Mouse (Mus musculus): ENCODE results near the gene Platr25. TPM values are rescaled to one million over a fixed set of nuclear protein-coding genes. Genes with fewer than 3 reads are reported as not detected.
"Not testable (repeated sequence)": the region's sequence is repeated elsewhere in the genome, so short reads cannot be mapped to it uniquely, and the experiment has no call there.

Platr25 gene
- 26.0 and 30.7 TPM in 2 replicates for polyA plus RNA-seq (2014; fragmentation: Nextera tagmentation; extraction: Ambion mirVana)

GRCm38 (mm10) chr13:62760432-62761415 lies at the start of gene Platr25:
TSS of gene Platr25 (minus strand) at chr13:62760709.
- not testable (repeated sequence) for H3K27me3 ChIP-seq (replicated peaks; ENCODE audit: control insufficient read depth, insufficient read depth, low read length); H3K4me1 ChIP-seq (replicated peaks; ENCODE audit: control insufficient read depth, insufficient read depth, low read length); H3K9me3 ChIP-seq (ENCODE audit: control insufficient read depth, low read length); H3K27ac ChIP-seq (ENCODE audit: low read depth); H3K36me3 ChIP-seq (ENCODE audit: control insufficient read depth, insufficient read depth, low read length)
- peak; percentile 85 for DNase-seq (ENCODE audit: low spot score)
- Histone ChIP-seq H3K9ac (ENCODE audit: low read length) (peak within 1 kb of the TSS; percentile 38), H3K4me3 (ENCODE audit: low read depth, low read length) (peak within 1 kb of the TSS; percentile 49), H3K4me2 (ENCODE audit: low read length) (peak within 1 kb of the TSS; percentile 43)
- peak; percentile 90 for ATAC-seq (replicated peaks; ENCODE audit: low FRiP score, low TSS enrichment, low read depth)
- 9% methylated on average over 20 of the region's 20 CpGs for whole genome bisulfite sequencing

DNA sequence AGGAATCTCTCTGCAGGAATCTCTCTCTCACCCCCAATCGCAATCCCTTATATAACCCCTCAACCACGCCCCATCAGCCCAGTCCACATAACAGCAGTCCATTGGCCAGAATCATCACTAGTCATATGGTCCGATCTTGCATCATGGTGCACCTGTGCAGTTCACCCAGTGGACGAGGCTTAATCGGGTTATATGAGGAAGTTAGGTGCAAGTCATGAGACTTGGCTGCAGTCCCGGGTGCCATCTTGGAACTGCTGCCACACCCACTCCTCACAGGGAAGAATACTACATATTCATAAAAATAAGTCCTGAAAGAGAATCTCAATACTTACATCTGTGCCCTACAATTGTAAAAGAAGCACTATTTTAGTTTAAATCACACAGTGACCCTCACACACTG lies 47.5 kb upstream of the Platr25 start:
- H3K9ac ChIP-seq (ENCODE audit: low read length); H3K27ac ChIP-seq (ENCODE audit: low read depth); H3K4me3 ChIP-seq (ENCODE audit: low read depth, low read length); H3K4me2 ChIP-seq (ENCODE audit: low read length); H3K36me3 ChIP-seq (ENCODE audit: control insufficient read depth, insufficient read depth, low read length); H3K4me1 ChIP-seq (replicated peaks; ENCODE audit: control insufficient read depth, insufficient read depth, low read length); H3K9me3 ChIP-seq (ENCODE audit: control insufficient read depth, low read length); DNase-seq (ENCODE audit: low spot score); H3K27me3 ChIP-seq (replicated peaks; ENCODE audit: control insufficient read depth, insufficient read depth, low read length); ATAC-seq (replicated peaks; ENCODE audit: low FRiP score, low TSS enrichment, low read depth): not testable (repeated sequence)
- 92% methylated on average over 6 of the region's 6 CpGs for WGBS

DNA sequence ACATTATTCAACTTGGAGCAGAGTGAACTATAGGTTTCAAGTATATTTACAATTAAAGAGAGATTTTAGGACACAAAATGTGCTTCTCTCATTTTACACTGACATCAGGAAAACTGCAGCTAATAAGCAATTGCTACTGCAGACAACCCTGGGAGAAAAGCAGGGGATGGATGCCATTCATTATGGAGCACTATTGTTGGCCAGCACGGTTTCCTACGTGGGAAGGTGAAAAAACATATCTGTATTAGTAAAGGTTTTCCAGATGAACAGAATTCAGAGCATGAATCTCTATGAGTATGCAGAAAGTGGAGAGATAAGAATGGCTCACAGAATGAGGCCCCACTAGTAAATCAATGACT lies 25.6 kb upstream of the Platr25 start:
- H3K9me3 ChIP-seq (ENCODE audit: control insufficient read depth, low read length); H3K4me1 ChIP-seq (replicated peaks; ENCODE audit: control insufficient read depth, insufficient read depth, low read length); DNase-seq (ENCODE audit: low spot score); H3K9ac ChIP-seq (ENCODE audit: low read length); H3K27ac ChIP-seq (ENCODE audit: low read depth); H3K36me3 ChIP-seq (ENCODE audit: control insufficient read depth, insufficient read depth, low read length); H3K27me3 ChIP-seq (replicated peaks; ENCODE audit: control insufficient read depth, insufficient read depth, low read length): not testable (repeated sequence)
- ATAC-seq (replicated peaks; ENCODE audit: low FRiP score, low TSS enrichment, low read depth) = 0 out of 2 replicates have a peak, but pooled peaks have one; percentile 36
- Histone ChIP-seq H3K4me3 (ENCODE audit: low read depth, low read length) (peak overlapping the region; percentile 50), H3K4me2 (ENCODE audit: low read length) (peak overlapping the region; percentile 36; the same call in 1 of the 2 replicates)
- 40% methylated on average over 2 of the region's 2 CpGs for WGBS

DNA sequence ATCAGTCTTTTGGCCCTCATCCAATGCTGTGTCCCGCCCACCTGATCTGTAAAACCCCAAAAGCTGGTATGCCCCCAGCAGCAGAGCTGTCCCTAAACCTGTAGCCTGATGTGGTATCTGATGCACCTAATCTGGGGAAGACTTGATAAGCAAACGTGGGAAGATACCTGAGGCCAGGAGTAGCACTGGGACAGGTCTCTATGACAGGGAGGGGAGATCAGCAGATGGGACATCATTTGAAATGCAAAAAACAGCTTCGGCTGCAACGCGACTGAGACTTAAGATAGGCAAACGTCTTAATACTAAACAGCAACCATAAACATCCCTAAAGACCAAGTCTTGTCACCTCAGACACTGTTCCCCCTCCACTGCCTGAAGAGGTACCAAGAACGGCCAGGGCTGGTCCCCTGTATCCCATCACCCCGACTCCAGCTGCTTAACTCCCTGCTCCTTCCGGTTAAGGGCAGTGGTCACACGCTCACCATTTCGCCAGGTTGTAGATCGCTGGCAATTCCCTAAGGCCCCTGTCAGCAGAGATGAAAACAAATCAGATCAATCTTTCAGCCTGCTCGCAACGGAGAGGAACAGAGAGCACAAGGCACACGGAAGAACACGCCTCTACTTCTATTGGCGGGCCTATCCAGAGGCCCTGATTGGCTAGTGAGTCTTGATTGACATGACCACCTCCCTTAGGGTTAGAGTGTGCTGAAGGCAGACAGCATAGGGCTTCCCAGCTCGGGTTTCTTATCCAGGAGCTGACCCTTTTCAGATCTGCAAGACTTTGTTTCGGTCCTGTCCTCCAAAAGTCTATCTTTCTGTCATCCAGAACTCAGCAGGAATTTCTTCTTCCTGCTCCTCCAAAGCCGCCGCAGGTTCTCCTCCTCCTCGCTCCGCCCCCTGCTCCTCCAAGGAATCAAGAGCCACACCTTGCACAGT lies 25.0 kb upstream of the Platr25 start, which contains the start of gene Gm5141:
Gm5141 (minus strand) TSS at position 610 of the 936 bp plus-strand sequence.
- H3K27ac ChIP-seq (ENCODE audit: low read depth); H3K27me3 ChIP-seq (replicated peaks; ENCODE audit: control insufficient read depth, insufficient read depth, low read length); H3K9me3 ChIP-seq (ENCODE audit: control insufficient read depth, low read length); H3K36me3 ChIP-seq (ENCODE audit: control insufficient read depth, insufficient read depth, low read length); H3K4me1 ChIP-seq (replicated peaks; ENCODE audit: control insufficient read depth, insufficient read depth, low read length): not testable (repeated sequence)
- 9% methylated on average over 18 of the region's 23 CpGs for WGBS
- DNase-seq (ENCODE audit: low spot score) (peak; percentile 71), ATAC-seq (replicated peaks; ENCODE audit: low FRiP score, low TSS enrichment, low read depth) (peak; percentile 99)
- H3K4me3 ChIP-seq (ENCODE audit: low read depth, low read length) = peak within 1 kb of the TSS; percentile 50
- H3K9ac ChIP-seq (ENCODE audit: low read length) = peak within 1 kb of the TSS; percentile 50
- peak within 1 kb of the TSS; percentile 71 for H3K4me2 ChIP-seq (ENCODE audit: low read length)

DNA sequence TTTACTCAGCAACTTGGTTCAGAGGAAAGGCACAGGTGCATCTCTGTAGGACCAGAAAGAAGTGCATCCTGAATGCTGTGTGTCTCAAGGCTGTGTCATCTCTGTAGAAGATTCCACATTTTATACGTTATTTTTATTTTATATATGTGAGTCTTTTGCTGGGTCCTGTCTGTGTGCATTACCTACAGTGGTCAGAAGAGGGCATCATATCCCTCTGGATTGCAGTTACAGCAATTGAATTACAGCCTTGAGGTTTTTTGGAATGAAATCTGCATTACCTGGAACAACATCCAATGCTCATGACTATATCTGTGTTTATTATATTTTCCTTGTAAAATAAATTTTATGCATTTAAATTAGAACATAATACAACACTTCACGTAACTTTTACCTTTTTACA lies 3.3 kb upstream of the Platr25 start:
- not testable (repeated sequence) for H3K9ac ChIP-seq (ENCODE audit: low read length); H3K4me1 ChIP-seq (replicated peaks; ENCODE audit: control insufficient read depth, insufficient read depth, low read length); H3K36me3 ChIP-seq (ENCODE audit: control insufficient read depth, insufficient read depth, low read length); H3K9me3 ChIP-seq (ENCODE audit: control insufficient read depth, low read length); H3K4me3 ChIP-seq (ENCODE audit: low read depth, low read length); H3K4me2 ChIP-seq (ENCODE audit: low read length); H3K27ac ChIP-seq (ENCODE audit: low read depth); ATAC-seq (replicated peaks; ENCODE audit: low FRiP score, low TSS enrichment, low read depth); H3K27me3 ChIP-seq (replicated peaks; ENCODE audit: control insufficient read depth, insufficient read depth, low read length)
- peak; percentile 54 for DNase-seq (ENCODE audit: low spot score)
- 77% methylated on average over 2 of the region's 2 CpGs for WGBS

DNA sequence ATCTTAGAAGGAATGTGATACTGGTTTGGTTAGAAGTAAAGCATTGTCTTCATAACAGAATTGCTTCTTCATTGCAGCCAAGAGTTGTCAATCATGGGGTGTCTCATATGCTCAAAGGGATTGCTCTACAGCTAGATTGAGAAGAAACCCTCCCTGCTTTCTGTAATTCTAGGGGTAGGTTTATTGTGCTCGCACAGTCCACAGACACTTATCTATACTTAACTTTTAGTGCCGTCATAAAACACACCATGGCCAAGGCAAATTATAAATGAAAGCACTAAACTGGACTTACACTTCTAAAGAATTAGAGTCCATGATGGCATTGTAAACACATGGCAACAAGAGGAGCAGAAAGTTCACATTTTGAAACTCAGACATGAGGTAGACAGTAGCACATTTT lies 27.2 kb downstream of the Platr25 start:
- H3K27me3 ChIP-seq (replicated peaks; ENCODE audit: control insufficient read depth, insufficient read depth, low read length) = no peaks in the 10 kb centered on the region
- ATAC-seq (replicated peaks; ENCODE audit: low FRiP score, low TSS enrichment, low read depth) = no peak

DNA sequence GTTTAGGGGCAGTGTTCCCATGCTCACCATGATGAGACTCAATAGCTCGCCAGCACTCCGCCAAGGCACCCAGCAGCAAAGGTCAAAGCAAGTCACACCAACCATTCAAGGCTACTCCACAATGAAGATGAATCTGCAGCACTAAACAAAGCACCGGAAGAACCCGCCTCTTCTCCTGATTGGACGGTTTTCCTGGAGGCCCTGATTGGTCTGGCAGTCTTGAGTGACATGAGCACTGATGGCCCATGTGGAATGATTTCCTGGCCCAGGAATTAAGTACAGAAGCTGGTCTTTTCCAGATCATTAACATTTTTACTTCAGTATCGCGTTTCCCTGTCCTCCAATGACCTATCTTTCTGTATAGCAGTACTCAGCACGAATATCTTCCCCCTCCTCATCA lies 47.9 kb downstream of the Platr25 start:
- not testable (repeated sequence) for H3K27ac ChIP-seq (ENCODE audit: low read depth); H3K4me3 ChIP-seq (ENCODE audit: low read depth, low read length); H3K9me3 ChIP-seq (ENCODE audit: control insufficient read depth, low read length); DNase-seq (ENCODE audit: low spot score); H3K4me2 ChIP-seq (ENCODE audit: low read length); H3K36me3 ChIP-seq (ENCODE audit: control insufficient read depth, insufficient read depth, low read length); H3K27me3 ChIP-seq (replicated peaks; ENCODE audit: control insufficient read depth, insufficient read depth, low read length); ATAC-seq (replicated peaks; ENCODE audit: low FRiP score, low TSS enrichment, low read depth); H3K9ac ChIP-seq (ENCODE audit: low read length); H3K4me1 ChIP-seq (replicated peaks; ENCODE audit: control insufficient read depth, insufficient read depth, low read length)
- WGBS = 93% methylated on average over 8 of the region's 8 CpGs

More for the DNA sequence above, 27.2 kb downstream of the Platr25 start:
- H3K4me2 ChIP-seq (ENCODE audit: low read length) = no peak overlapping the region
- no peaks in the 10 kb centered on the region for H3K4me1 ChIP-seq (replicated peaks; ENCODE audit: control insufficient read depth, insufficient read depth, low read length)
- H3K4me3 ChIP-seq (ENCODE audit: low read depth, low read length) = no peak overlapping the region
- H3K36me3 ChIP-seq (ENCODE audit: control insufficient read depth, insufficient read depth, low read length) = no peaks in the 10 kb centered on the region
- no peak overlapping the region for H3K9ac ChIP-seq (ENCODE audit: low read length)
- no peak for DNase-seq (ENCODE audit: low spot score)
- H3K27ac ChIP-seq (ENCODE audit: low read depth) = no peak overlapping the region
- no peaks in the 10 kb centered on the region for H3K9me3 ChIP-seq (ENCODE audit: control insufficient read depth, low read length)
- 73% methylated on average over 2 of the region's 2 CpGs for WGBS

- peak overlapping the region; percentile 40 for H3K4me3 ChIP-seq (ENCODE audit: low read depth, low read length)
- peak overlapping the region; percentile 23; the same call in 1 of the 2 replicates for H3K9ac ChIP-seq (ENCODE audit: low read length)
- not testable (repeated sequence) for H3K27ac ChIP-seq (ENCODE audit: low read depth); H3K36me3 ChIP-seq (ENCODE audit: control insufficient read depth, insufficient read depth, low read length); H3K27me3 ChIP-seq (replicated peaks; ENCODE audit: control insufficient read depth, insufficient read depth, low read length); H3K4me1 ChIP-seq (replicated peaks; ENCODE audit: control insufficient read depth, insufficient read depth, low read length); H3K9me3 ChIP-seq (ENCODE audit: control insufficient read depth, low read length); DNase-seq (ENCODE audit: low spot score)
- peak overlapping the region; percentile 42 for H3K4me2 ChIP-seq (ENCODE audit: low read length)
- ATAC-seq (replicated peaks; ENCODE audit: low FRiP score, low TSS enrichment, low read depth) = peak; percentile 15; the same call in 1 of the 2 replicates
- 29% methylated on average over 4 of the region's 4 CpGs for WGBS
These were observed 75.2 kb downstream of the Platr25 start for GRCm38 (mm10) chr13:62685287-62685648.
